Mouse (Mus musculus) layer of hippocampus, adult 9-10 months (tissue): ENCODE measurements around the gene Cox19.
"Not testable (repeated sequence)": the region's sequence is repeated elsewhere in the genome, so short reads cannot be mapped to it uniquely, and the experiment has no call there.

Experiments
- DNase-seq: peaks from one replicate; pipeline ENCODE4 v3.0.0; 2022; ENCODE audit warnings: low spot score

Cox19 gene

GRCm38 (mm10) chr5:139351134-139351533, at the start of gene Cox19:
TSS of gene Cox19 (minus strand) at chr5:139351418.
- DNase-seq, result no peak

- DNase-seq, result no peak
These were observed 48.8 kb upstream of the Cox19 start for GRCm38 (mm10) chr5:139399991-139400390.

GRCm38 (mm10) chr5:139398786-139399185, 47.6 kb upstream of the Cox19 start:
- DNase-seq, result no peak

GRCm38 (mm10) chr5:139397959-139398753, 46.9 kb upstream of the Cox19 start:
- DNase-seq, result peak; percentile 94

GRCm38 (mm10) chr5:139397359-139397916, 46.2 kb upstream of the Cox19 start:
- no peak for DNase-seq

GRCm38 (mm10) chr5:139395528-139395927, 44.3 kb upstream of the Cox19 start:
- no peak for DNase-seq

GRCm38 (mm10) chr5:139394399-139394798, 43.2 kb upstream of the Cox19 start:
- DNase-seq, result no peak

GRCm38 (mm10) chr5:139393197-139393588, 42.0 kb upstream of the Cox19 start:
- DNase-seq, result no peak

- no peak for DNase-seq
These were observed 41.3 kb upstream of the Cox19 start for GRCm38 (mm10) chr5:139392219-139393196.

GRCm38 (mm10) chr5:139391309-139391990, 40.2 kb upstream of the Cox19 start:
- no peak for DNase-seq

- DNase-seq, result not testable (repeated sequence)
These were observed 39.3 kb upstream of the Cox19 start for GRCm38 (mm10) chr5:139390324-139391119.

GRCm38 (mm10) chr5:139389676-139390061, 38.5 kb upstream of the Cox19 start:
- no peak for DNase-seq

GRCm38 (mm10) chr5:139388694-139389675, 37.8 kb upstream of the Cox19 start:
- DNase-seq, result no peak

- no peak for DNase-seq
These were observed 37.0 kb upstream of the Cox19 start for GRCm38 (mm10) chr5:139388195-139388570.

- DNase-seq, result no peak
These were observed 36.3 kb upstream of the Cox19 start for GRCm38 (mm10) chr5:139387329-139388194.

- no peak for DNase-seq
These were observed 34.8 kb upstream of the Cox19 start for GRCm38 (mm10) chr5:139386047-139386446.

GRCm38 (mm10) chr5:139384531-139384930, 33.3 kb upstream of the Cox19 start:
- DNase-seq, result no peak

- DNase-seq, result no peak
These were observed 32.0 kb upstream of the Cox19 start for GRCm38 (mm10) chr5:139383234-139383633.

- no peak for DNase-seq
These were observed 31.5 kb upstream of the Cox19 start for GRCm38 (mm10) chr5:139382760-139383159.
